Mouse (Mus musculus): ENCODE data around the gene Zfp512. TPM values are rescaled to one million over a fixed set of nuclear protein-coding genes. Genes with fewer than 3 reads are reported as not detected.

The Zfp512 gene
- 26.9 TPM for polyA plus RNA-seq (2017; shearing (Covaris generic))

GRCm38 (mm10) chr5:31451878-31452561 lies at the start of gene Zfp512:
Zfp512 (plus strand) TSS chr5:31452431.

DNA sequence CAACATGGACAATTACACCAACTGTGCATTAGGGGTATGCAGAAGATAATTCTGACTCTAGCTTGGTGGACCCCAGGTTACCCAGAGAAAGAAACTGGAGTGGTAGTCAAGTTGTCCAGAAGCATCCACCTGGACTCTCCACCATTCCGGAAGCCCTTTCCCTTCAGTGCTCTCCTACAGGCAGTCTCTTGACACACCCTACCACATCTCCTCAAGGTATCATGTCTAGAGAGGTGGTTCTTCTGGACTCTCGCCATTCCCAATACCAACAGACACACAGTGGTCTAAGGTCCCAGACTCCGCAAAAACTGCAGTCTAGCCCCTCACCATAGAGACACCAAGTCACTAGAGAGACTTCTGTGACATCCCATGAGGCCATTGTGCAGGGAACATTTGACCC lies 33.2 kb downstream of the Zfp512 start, which contains the start of gene 4930548H24Rik:
4930548H24Rik (plus strand) TSS at position 301 of the 400 bp plus-strand sequence.

DNA sequence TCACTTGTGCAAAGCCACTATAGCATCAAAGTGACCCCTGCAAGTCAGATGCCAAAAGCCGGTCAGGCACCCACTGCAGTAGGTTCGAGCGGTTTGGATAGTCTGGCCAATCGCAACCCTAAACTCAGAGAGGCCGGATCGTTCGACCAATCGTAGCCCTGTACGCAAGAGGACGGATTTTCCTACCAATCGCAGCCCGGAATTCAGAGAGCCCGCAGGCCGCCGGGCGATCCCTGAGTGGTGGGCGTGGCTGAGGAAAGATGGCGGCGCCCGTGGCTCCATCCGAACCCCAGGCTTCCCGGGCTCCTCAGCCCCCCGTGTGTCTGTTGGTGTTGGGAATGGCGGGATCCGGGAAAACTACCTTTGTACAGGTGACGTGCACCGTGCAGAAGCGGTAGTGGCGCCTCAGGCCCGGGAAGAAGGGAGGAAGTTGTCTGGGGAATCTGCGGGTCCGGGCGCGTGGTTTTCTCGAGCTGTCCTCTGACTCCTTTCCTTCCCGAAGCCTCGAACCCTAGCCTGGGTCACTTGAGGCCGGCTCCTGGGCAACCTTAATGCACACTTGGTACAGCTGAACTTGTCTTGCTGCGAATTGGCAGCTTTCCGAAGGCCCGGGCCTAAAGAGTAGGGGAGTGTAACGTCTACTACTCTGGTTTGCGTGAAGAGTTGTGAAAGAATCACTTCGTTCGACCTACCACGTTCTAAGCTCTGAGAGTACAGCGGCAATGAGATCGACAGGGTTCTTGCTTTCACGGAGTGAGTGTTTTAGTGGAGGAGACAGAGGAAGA lies 42.5 kb downstream of the Zfp512 start, which contains the start of gene Gpn1:
Gpn1 (plus strand) TSS at position 229 of the 785 bp plus-strand sequence.

DNA sequence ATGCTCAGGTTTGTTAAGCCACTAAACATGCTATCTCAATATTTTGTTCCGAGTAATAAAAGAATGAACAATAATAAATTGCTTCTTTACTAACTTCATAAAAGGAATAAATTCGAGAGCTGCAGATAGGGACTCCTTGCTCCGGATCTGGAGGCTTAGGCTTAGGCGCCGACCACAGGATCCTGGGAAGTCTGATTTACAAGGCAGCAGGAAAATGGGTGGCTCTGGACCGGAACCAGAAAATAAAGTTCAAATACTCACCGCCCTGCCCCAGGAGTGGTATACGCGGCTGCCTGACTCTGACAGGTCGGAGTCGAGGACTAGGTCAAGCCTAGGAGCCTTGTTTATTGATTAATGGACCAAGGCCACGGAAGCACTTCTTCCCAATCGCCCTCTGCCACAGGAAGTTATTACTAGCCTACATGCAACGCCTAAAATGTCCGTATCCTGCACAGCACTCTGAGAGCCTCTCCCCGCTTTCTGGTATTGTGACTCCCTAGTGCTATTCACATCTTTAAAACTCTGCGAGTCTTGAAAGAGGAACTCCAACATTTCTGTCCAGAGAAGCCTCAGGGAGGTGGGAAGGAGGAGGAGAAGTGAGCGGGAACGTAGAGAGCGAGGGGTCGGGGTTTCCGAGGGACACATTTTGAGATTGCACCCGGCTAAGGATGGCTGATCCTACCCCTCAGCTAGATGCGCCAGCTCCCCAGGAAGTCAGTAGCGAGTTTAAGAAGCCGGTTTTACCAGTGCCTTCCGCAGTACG lies 74.3 kb downstream of the Zfp512 start, which contains the start of gene Slc4a1ap:
Slc4a1ap (plus strand) TSS at position 642 of the 763 bp plus-strand sequence.

DNA sequence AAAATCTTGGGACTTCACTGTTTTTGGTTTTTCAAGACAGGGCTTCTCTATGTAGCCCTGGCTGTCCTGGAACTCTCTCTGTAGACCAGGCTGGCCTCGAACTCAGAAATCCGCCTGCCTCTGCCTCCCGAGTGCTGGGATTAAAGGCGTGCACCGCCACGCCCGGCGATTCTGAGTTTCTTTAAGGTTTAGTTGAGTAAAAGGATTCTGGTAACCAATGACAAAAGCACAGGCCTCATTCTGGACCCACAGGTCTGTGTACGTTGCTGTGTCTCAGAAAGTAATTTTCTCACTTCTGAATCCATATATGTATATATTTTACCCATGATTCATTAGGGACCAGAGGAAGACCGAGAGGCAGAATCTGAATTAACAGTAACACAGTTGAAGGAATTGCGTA lies 75.5 kb downstream of the Zfp512 start, which contains the start of gene Supt7l:
Supt7l (minus strand) TSS at position 101 of the 400 bp plus-strand sequence.

Other genes with a start within 250 kb of the Zfp512 start
- gene Ppm1g, start 231.7 kb upstream of the Zfp512 start, polyA plus RNA-seq (2017; shearing (Covaris generic)) = 154 TPM
- 252 TPM for gene Nrbp1, start 211.6 kb upstream of the Zfp512 start, polyA plus RNA-seq (2017; shearing (Covaris generic))
- gene Gm9970, start 211.2 kb upstream of the Zfp512 start, polyA plus RNA-seq (2017; shearing (Covaris generic)) = not detected
- 29.2 TPM for gene Krtcap3, start 200.7 kb upstream of the Zfp512 start, polyA plus RNA-seq (2017; shearing (Covaris generic))
- gene Ift172, start 161.3 kb upstream of the Zfp512 start, polyA plus RNA-seq (2017; shearing (Covaris generic)) = 11.4 TPM
- 3.8 TPM for gene Fndc4, start 156.4 kb upstream of the Zfp512 start, polyA plus RNA-seq (2017; shearing (Covaris generic))
- gene Gckr, start 155.0 kb upstream of the Zfp512 start, polyA plus RNA-seq (2017; shearing (Covaris generic)) = 0.80 TPM
- gene 4930548H24Rik, start 33.3 kb downstream of the Zfp512 start, polyA plus RNA-seq (2017; shearing (Covaris generic)) = 0.45 TPM
- 33.0 TPM for gene Gpn1, start 42.3 kb downstream of the Zfp512 start, polyA plus RNA-seq (2017; shearing (Covaris generic))
- gene Slc4a1ap, start 74.6 kb downstream of the Zfp512 start, polyA plus RNA-seq (2017; shearing (Covaris generic)) = 56.8 TPM
- 13.4 TPM for gene Supt7l, start 75.4 kb downstream of the Zfp512 start, polyA plus RNA-seq (2017; shearing (Covaris generic))
- 212 TPM for gene Mrpl33, start 144.5 kb downstream of the Zfp512 start, polyA plus RNA-seq (2017; shearing (Covaris generic))
- 15.3 TPM for gene Rbks, start 245.2 kb downstream of the Zfp512 start, polyA plus RNA-seq (2017; shearing (Covaris generic))
- gene Babam2, start 245.3 kb downstream of the Zfp512 start, polyA plus RNA-seq (2017; shearing (Covaris generic)) = 51.0 TPM

Data from effector memory CD4-positive, alpha-beta T cell, adult 7 months (primary cell).